Mouse (Mus musculus): ENCODE data around the gene Creb3l2.

Gene Creb3l2

DNA sequence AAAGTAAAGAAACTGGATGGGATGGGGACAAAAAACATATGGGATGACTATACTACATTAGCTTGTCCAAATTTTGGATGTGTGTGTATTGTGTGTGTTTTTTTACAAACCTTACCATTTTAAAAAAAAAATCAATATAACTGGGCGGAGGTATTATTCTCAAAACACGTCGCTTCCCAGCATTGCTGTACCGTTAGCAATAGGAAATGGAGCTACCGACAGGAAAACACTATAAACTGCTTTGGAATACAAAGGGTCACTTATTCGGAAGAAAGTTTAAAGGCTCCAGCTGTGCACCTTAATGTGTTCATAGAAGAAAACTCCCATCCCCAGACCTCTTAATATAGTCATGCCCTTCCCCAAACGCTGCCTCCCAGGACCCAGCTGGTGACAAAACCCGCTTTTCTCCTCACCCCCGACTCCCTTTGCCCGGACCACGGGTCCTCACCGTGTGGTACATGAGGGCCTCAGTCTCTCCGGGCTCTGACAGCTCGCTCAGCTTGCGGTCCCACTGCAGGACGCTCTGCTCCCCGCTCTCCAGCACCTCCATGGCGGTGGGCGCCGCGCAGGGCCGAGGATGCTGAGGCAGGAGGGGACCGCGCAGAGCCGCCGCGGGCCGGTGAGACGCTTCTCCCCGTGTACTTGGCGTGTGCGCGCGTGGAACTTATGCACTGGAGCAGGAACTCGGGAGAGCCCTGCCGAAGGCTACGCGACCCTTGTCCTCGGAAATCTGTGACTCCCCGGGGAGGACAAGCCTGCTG, 515 bp downstream of the Creb3l2 start:
- DNase-seq (ENCODE audit: low spot score in 2 of 2) = peak in 1 of 2 experiments; percentile 24

GRCm38 (mm10) chr6:37440491-37441250, 1.3 kb downstream of the Creb3l2 start:
- no peak for DNase-seq (ENCODE audit: low spot score in 2 of 2)

GRCm38 (mm10) chr6:37439676-37440490, 2.1 kb downstream of the Creb3l2 start:
- no peak for DNase-seq (ENCODE audit: low spot score in 2 of 2)

GRCm38 (mm10) chr6:37438510-37438909, 3.4 kb downstream of the Creb3l2 start:
- no peak for DNase-seq (ENCODE audit: low spot score in 2 of 2)

DNA sequence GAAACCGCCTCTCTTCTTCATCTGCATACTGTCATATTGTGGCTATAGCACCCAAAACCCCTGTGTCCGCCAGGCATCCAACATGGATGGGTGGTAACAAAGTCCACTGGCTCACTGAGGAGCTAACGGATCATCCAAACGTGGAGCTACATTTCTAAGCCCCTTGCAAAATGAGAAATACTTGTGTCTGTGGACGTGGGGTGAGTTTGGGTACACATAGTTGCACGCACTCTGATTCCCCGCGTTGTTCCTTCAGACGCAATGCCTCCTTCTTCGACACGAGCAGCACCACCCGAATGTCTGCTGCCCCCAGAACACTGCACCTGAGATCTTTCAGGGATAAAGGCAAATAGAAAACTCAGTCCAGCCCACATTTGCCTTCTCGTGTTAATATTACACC, 4.9 kb downstream of the Creb3l2 start:
- no peak for DNase-seq (ENCODE audit: low spot score in 2 of 2)

- DNase-seq (ENCODE audit: low spot score in 2 of 2) = no peak
Observed at GRCm38 (mm10) chr6:37435391-37435790, 6.6 kb downstream of the Creb3l2 start.

GRCm38 (mm10) chr6:37429849-37430470, 12.0 kb downstream of the Creb3l2 start:
- no peak for DNase-seq (ENCODE audit: low spot score in 2 of 2)

GRCm38 (mm10) chr6:37428947-37429346, 13.0 kb downstream of the Creb3l2 start:
- no peak for DNase-seq (ENCODE audit: low spot score in 2 of 2)

DNA sequence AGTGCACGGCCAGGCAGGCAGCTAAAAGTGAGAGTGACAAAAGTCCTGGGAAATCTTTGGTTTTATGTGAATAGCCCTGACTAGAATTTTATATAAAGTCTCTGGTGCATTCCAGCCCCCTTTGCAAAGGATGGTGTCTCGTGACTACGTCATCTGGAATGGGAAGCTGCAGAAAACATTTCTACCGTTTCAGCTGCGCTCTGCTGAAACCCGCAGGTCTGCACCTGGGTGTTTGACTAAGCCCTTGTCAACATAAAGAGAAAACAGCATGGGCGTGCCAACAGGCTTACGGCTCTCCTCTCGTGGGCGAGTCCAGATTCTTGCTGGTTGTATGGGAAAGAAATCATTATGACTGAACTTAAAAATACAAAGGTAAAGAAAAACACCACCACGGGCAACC, 13.9 kb downstream of the Creb3l2 start:
- DNase-seq (ENCODE audit: low spot score in 2 of 2) = no peak

GRCm38 (mm10) chr6:37426615-37427014, 15.3 kb downstream of the Creb3l2 start:
- DNase-seq (ENCODE audit: low spot score in 2 of 2) = no peak

DNA sequence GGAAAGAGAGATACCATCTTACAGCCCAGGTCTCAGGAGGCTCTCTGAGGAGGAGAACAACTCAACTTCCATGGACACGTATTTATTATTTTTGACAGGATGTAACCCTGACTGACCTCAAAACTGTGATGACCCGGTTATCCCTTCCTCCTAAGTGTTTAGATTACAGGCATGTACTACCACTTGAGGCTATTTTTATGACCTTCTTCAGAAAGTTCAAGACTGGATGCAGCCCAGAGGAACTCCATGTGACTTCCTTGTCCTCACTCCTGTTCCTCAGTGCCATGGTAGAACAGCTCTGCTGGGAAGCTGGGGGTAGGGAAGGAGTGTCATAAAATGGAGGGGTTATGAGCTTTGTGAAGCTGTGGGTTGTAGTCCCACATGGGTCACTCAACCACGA, 16.1 kb downstream of the Creb3l2 start:
- no peak for DNase-seq (ENCODE audit: low spot score in 2 of 2)

- no peak for DNase-seq (ENCODE audit: low spot score in 2 of 2)
Observed at GRCm38 (mm10) chr6:37425075-37425474, 16.9 kb downstream of the Creb3l2 start.

- DNase-seq (ENCODE audit: low spot score in 2 of 2) = no peak
Observed at GRCm38 (mm10) chr6:37424374-37424773, 17.6 kb downstream of the Creb3l2 start.

DNA sequence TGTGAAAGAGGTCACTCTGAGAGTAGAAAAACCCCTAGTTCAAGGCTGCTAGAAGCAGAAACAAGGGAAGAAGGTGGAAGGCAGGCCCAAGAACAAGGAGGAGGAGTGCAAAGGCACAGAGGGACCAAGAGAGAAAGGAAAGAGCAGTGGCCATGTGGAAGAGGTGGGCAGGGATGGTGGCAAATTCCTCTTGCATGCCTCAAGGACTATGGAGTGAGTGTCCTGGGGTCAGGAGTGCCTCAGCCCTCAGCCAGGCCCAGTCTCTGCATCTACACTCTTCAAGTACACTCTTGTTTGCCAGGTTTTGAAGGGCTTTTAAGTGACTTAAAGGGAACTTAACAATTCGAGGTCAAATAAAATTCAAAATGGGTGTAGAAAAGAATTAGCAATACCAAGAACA, 18.6 kb downstream of the Creb3l2 start:
- DNase-seq (ENCODE audit: low spot score in 2 of 2) = no peak

GRCm38 (mm10) chr6:37421124-37421523, 20.8 kb downstream of the Creb3l2 start:
- no peak for DNase-seq (ENCODE audit: low spot score in 2 of 2)

DNA sequence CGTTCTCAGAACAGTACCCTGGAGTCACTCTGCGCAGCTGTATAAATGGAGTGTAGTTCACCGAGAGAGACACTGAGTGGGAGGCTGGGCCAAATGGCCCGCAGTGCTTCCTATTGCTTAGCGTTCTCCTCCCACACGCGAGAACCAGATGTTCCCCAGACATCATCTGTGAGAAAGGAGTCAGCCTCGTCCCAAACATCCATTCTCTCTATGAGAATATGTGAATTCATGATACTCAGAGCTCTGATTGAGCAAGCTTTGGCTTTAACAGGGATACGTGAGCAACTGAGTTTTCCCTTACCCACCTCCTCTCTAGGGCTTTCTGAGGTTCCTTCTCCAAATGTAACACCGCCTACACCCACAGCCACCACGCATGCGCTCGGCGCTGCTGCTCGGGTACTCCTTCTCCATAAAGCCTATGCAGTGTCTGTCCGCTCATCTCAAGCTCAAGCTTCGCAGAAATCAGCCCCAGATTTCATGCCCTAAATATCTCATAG, 22.5 kb downstream of the Creb3l2 start:
- no peak for DNase-seq (ENCODE audit: low spot score in 2 of 2)

GRCm38 (mm10) chr6:37418931-37419330, 23.0 kb downstream of the Creb3l2 start:
- DNase-seq (ENCODE audit: low spot score in 2 of 2) = no peak

- no peak for DNase-seq (ENCODE audit: low spot score in 2 of 2)
Observed at GRCm38 (mm10) chr6:37416743-37417142, 25.2 kb downstream of the Creb3l2 start.

DNA sequence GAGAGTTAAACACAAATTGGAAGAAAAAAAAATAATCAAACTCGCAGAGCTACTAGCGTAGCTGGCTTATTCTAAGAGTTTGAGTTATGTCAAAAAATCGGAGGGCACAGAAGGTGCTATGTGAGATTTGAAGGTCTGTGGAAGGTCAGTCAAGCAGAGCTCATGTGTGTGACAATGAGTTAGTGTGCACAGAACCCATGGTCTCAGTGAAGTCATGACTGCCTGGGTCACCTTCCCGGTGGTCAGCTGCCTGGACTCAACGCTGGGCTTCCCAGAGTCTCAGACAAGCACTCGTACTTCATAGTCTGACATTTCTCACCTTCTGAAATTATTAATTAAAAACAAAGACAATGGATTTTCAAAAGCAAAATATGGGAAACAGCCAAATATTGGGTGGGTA, 26.4 kb downstream of the Creb3l2 start:
- DNase-seq (ENCODE audit: low spot score in 2 of 2) = no peak

GRCm38 (mm10) chr6:37415034-37415433, 26.9 kb downstream of the Creb3l2 start:
- no peak for DNase-seq (ENCODE audit: low spot score in 2 of 2)

DNA sequence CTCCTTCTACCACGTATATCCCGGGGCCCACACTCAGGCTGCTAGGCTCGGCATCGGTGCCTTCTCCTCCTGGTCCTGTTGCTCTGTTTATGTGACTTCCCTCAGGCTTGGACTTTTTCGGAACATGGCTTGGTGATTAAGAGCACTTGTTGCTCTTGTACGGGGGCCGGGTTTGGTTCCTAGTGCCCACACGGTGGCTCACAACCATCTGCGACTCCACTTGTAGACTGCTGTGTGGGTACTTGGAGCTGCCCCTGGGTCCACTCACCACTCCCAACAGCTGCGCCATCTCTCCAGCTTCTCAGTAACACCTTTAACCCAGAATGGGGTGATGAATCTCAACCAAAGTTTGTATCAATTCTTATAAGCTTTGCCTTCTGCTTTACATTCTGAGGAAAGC, 27.4 kb downstream of the Creb3l2 start:
- no peak for DNase-seq (ENCODE audit: low spot score in 2 of 2)

- DNase-seq (ENCODE audit: low spot score in 2 of 2) = no peak
Observed at GRCm38 (mm10) chr6:37411696-37412095, 30.2 kb downstream of the Creb3l2 start.

Data from cerebellum, postnatal 4 days (tissue).